Mouse (Mus musculus) lung, adult 2 months (tissue): Measurements from ENCODE around the gene Nlrx1. TPM values are rescaled to one million over a fixed set of nuclear protein-coding genes. Genes with fewer than 3 reads are reported as not detected.

ENCODE experiments used
- DNase-seq: peaks from one replicate; pipeline ENCODE4 v3.0.0; 2022
- H3K4me1 ChIP-seq: fragments of 200-500 bp; 2 replicates; pipeline ENCODE4 v1.6.1; 2011; ENCODE audit warnings: low read length; ENCODE audit not compliant: control insufficient read depth, insufficient read depth
- H3K4me3 ChIP-seq: fragments of 200-500 bp; replicated peaks from 2 replicates; pipeline ENCODE3; 2011; ENCODE audit warnings: low read depth, mild to moderate bottlenecking, control low read depth, low read length; ENCODE audit errors: extremely low read depth
- CTCF ChIP-seq: fragments of 200-500 bp; IDR thresholded peaks from 2 replicates; pipeline ENCODE4 v1.5.1; 2011; ENCODE audit warnings: mild to moderate bottlenecking, low read length, control low read depth; ENCODE audit not compliant: insufficient read depth
- POLR2A ChIP-seq: fragments of 200-500 bp; IDR thresholded peaks from 2 replicates; pipeline ENCODE4 v1.6.1; 2011; ENCODE audit warnings: low read depth, mild to moderate bottlenecking, control low read depth, low read length, borderline replicate concordance; ENCODE audit errors: extremely low read depth
- WGBS: fragments of 180-500 bp; shearing (Covaris S2); methylation state at CpG from one replicate; pipeline ENCODE4 v1.1.7; 2018; 5-methylcytosine and 5-hydroxymethylcytosine counted together
- polyA plus RNA-seq: library from polyadenylated mRNA; depleted of rRNA; stranded (reverse); fragments of >200 nt; gene quantifications from 2 replicates; pipeline ENCODE4 v1.2.3, GENCODE M21; 2012

Nlrx1 gene
- polyA plus RNA-seq, 1 experiment: 15.8 TPM

DNA sequence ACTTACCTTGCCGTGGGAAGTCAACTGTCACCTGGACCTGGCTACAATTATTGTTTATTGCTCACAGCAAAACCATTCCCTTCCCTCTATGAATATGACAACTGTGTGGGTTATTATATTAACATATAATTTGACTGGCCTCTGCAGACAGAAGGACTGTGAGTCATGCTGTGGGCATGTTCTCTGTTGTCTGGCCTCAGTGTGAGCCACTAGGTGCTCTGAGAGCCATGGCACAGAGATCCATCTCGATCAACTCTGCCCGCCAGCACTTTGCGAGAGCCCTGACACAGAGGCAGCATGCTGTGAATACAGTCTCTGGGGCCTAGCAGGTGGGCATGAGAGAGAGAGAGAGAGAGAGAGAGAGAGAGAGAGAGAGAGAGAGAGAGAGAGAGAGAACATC lies 1.6 kb upstream of the Nlrx1 start:
- Histone ChIP-seq H3K4me3 (no peak overlapping the region), H3K4me1 (peaks cover 7% of the 10 kb centered on the region)
- 82% methylated on average over 4 of the region's 4 CpGs for WGBS
- TF ChIP-seq POLR2A (no peak), CTCF (no peak)
- no peak for DNase-seq

GRCm38 (mm10) chr9:44269077-44269476 lies 678 bp upstream of the Nlrx1 start:
- peaks cover 7% of the 10 kb centered on the region for H3K4me1 ChIP-seq
- DNase-seq: no peak
- WGBS: 81% methylated on average over 3 of the region's 3 CpGs
- no peak overlapping the region for H3K4me3 ChIP-seq
- TF ChIP-seq CTCF (peak; percentile 22; the same call in 1 of the 2 replicates), POLR2A (no peak)

- DNase-seq: peak; percentile 91
- Histone ChIP-seq H3K4me3 (peak overlapping the region; percentile 68), H3K4me1 (peaks cover 7% of the 10 kb centered on the region)
- TF ChIP-seq POLR2A (no peak), CTCF (peak; percentile 53)
- 3% methylated on average over 28 of the region's 28 CpGs for WGBS
Measured at GRCm38 (mm10) chr9:44268027-44268360, 405 bp downstream of the Nlrx1 start.

- DNase-seq: peak; percentile 41
- TF ChIP-seq CTCF (0 out of 2 replicates have a peak, but pooled peaks have one; percentile 15), POLR2A (peak; percentile 67; the same call in 1 of the 2 replicates)
- WGBS: 6% methylated on average over 23 of the region's 23 CpGs
- H3K4me1 ChIP-seq: peaks cover 7% of the 10 kb centered on the region
- H3K4me3 ChIP-seq: peak overlapping the region; percentile 68
Measured at GRCm38 (mm10) chr9:44267319-44268026, 926 bp downstream of the Nlrx1 start.

- H3K4me3 ChIP-seq: no peak overlapping the region
- WGBS: 59% methylated on average over 8 of the region's 8 CpGs
- H3K4me1 ChIP-seq: peaks cover 7% of the 10 kb centered on the region
- TF ChIP-seq CTCF (no peak), POLR2A (no peak)
- DNase-seq: no peak
Measured at GRCm38 (mm10) chr9:44266478-44267226, 1.7 kb downstream of the Nlrx1 start.

DNA sequence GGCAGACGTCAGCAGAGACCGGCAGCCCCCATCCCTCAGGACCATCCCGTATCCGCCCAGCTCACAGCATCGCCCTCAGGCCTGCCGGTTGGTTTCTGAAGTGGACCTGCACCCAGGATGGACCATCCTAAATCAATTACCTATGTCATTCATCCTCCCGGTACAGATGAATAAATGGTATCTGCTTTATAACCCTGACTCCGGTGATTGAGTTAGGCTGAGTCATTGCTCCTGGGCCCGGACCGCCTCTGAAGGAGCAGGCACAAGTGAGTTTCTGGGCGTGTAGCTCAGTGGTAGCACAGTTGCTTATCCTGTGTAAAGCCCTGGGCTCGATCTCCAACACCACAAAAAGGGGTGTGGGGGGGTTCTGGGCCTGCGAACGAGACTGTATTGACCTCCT lies 7.0 kb downstream of the Nlrx1 start:
- 87% methylated on average over 14 of the region's 14 CpGs for WGBS
- no peak for DNase-seq
- Histone ChIP-seq H3K4me3 (no peak overlapping the region), H3K4me1 (no peaks in the 10 kb centered on the region)
- TF ChIP-seq CTCF (no peak), POLR2A (no peak)

DNA sequence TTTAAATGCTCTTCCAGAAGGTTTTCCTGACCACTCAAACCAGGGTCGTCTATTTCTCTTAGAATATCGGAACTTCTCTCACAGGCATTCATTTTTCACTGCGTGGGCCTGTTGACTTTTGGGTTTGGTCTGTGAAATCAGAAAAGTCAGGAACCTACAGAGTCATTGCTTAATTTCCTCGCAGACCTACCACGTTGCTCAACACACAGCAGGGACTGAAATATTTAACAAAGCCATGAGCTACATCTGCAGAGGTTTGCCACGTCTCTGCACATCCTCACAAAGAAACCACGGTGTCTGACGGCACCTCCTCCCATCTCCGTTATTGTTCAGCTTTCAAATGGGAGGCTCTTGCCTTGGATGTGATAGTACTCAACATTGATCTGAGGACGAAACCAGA lies 9.4 kb downstream of the Nlrx1 start:
- TF ChIP-seq CTCF (no peak), POLR2A (no peak)
- no peak for DNase-seq
- no peak overlapping the region for H3K4me3 ChIP-seq
- no peaks in the 10 kb centered on the region for H3K4me1 ChIP-seq
- 76% methylated on average over 10 of the region's 10 CpGs for WGBS

GRCm38 (mm10) chr9:44256213-44256612 lies 12.2 kb downstream of the Nlrx1 start:
- Histone ChIP-seq H3K4me3 (no peak overlapping the region), H3K4me1 (no peaks in the 10 kb centered on the region)
- DNase-seq: no peak
- 77% methylated on average over 8 of the region's 8 CpGs for WGBS
- no peak for TF ChIP-seq CTCF
- no peak for TF ChIP-seq POLR2A

DNA sequence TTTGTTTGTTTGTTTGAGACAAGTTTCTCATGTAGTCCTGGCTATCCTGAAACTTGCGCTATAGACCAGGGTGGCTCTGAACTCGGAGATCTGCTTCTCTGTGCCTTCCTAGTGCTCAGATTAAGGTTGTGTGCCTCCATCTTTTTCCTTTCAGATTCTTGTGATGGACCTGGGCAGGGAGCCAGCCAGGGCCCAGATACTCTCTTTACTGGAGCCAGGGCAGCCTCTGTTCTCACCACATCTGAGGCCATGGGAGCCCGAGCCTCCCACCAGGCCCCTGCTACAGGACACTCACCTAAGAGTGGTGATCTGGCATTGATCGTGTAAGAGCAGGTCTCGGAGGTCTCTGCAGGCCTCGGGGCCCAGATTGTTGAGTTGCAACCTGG lies 13.3 kb downstream of the Nlrx1 start:
- 70% methylated on average over 6 of the region's 6 CpGs for WGBS

More for the DNA sequence above, 13.3 kb downstream of the Nlrx1 start:
- DNase-seq: no peak
- Histone ChIP-seq H3K4me3 (no peak overlapping the region), H3K4me1 (no peaks in the 10 kb centered on the region)
- TF ChIP-seq CTCF (no peak), POLR2A (no peak)
